Mouse (Mus musculus): ENCODE data around the gene Ctnnd2.

GRCm38 (mm10) chr15:30369997-30370396, 197.6 kb downstream of the Ctnnd2 start:
- TF ChIP-seq MAX (IDR thresholded peaks at IDR 0.05; ENCODE audit: low read depth): no peak
- no peak for TF ChIP-seq USF1 (IDR thresholded peaks at IDR 0.05; ENCODE audit: low read depth)
